Mouse (Mus musculus): ENCODE data around the gene Fam193a.

GRCm38 (mm10) chr5:34385616-34386015 is 15.9 kb downstream of the Fam193a start:
- TF ChIP-seq MAFK (IDR thresholded peaks at IDR 0.05; ENCODE audit: insufficient read depth, low read depth, low read length): no peak
- TF ChIP-seq CHD2 (IDR thresholded peaks at IDR 0.05; ENCODE audit: low read depth, low read length): no peak
